In the genomic region with DNA sequence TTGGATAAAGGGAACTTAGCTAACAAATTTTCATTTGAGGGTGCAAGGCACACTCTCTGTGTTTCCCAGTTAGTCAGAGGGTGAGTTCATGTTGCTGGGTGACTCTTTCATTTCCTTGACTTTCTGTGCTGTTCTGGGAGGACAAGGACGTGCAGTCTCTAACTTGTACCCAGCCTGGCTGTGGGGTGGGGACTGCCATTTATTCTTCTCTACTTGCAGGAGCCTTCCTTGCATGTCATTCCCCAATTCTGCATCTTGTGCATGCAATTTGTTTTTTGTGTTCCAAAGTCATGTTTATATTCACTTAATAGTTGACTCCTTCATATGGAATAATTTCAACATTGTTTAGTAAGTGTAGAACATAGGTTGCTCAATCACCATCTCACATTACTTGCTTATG, we compare ENCODE assay signal across 25 mouse cellular contexts. TPM values are rescaled to one million over a fixed set of nuclear protein-coding genes. Genes with fewer than 3 reads are reported as not detected.
DNase-seq lines count a peak whose midpoint lies in the region; ATAC-seq lines count a peak whose summit lies in the region.
"Had no signal": no experiment of that assay in that cellular context is flagged by ENCODE, and none has a peak within 500 bp of the region (broad histone marks: within the 10 kb centered on the region; RNA-seq: fewer than 3 reads in every experiment).

No protein-coding gene starts in this region.

- no peak for ATAC-seq in limb, embryonic 15.5 days (ENCODE audit: insufficient number of reproducible peaks, low FRiP score, low TSS enrichment, low read depth)
- ATAC-seq: activated CD4-positive, CD25-positive, alpha-beta regulatory T cell, adult 4 months; CD4-positive, CD25-positive, alpha-beta regulatory T cell, adult 4 months; forebrain, embryonic 13.5 days; forebrain, embryonic 15.5 days; forebrain, postnatal 0 days; Patski had no signal

- no peak overlapping the region for H3K4me2 ChIP-seq in limb, embryonic 15.5 days
- H3K4me2 ChIP-seq: embryonic facial prominence, embryonic 12.5 days; forebrain, embryonic 13.5 days; forebrain, embryonic 15.5 days had no signal

- 46% methylated on average over 1 of the region's 1 CpGs for WGBS in limb, embryonic 15.5 days
- 66% methylated on average over 1 of the region's 1 CpGs for WGBS in limb, embryonic 10.5 days

- no peaks in the 10 kb centered on the region for H3K4me1 ChIP-seq in limb, embryonic 15.5 days
- H3K4me1 ChIP-seq in limb, embryonic 10.5 days = no peaks in the 10 kb centered on the region
- H3K4me1 ChIP-seq: embryonic facial prominence, embryonic 10.5 days; embryonic facial prominence, embryonic 12.5 days; forebrain, embryonic 13.5 days; forebrain, embryonic 15.5 days had no signal

- no peaks in the 10 kb centered on the region for H3K9me3 ChIP-seq in limb, embryonic 15.5 days
- H3K9me3 ChIP-seq in limb, embryonic 10.5 days (replicated peaks) = no peaks in the 10 kb centered on the region
- H3K9me3 ChIP-seq: embryonic facial prominence, embryonic 10.5 days; embryonic facial prominence, embryonic 12.5 days; forebrain, embryonic 13.5 days; forebrain, embryonic 15.5 days; G1E had no signal

- peak; percentile 34 to 83 for DNase-seq in adrenal gland, adult (ENCODE audit: inconsistent age in 2 of 2, low spot score in 1 of 2)
- DNase-seq in adrenal gland, postnatal 10 days = no peak
- DNase-seq in adrenal gland, postnatal 14 days = peak; percentile 8
- DNase-seq in adrenal gland, adult 8-10 months = no peak
- DNase-seq in limb, embryonic 10.5 days (ENCODE audit: low spot score) = no peak
- DNase-seq: B cell, adult 2 months; cerebellum, adult 11-12 months; cerebellum, adult 2 months; cerebellum, adult 9-10 months; cerebellum, postnatal 10 days; cerebellum, postnatal 25 days; forebrain, postnatal 0 days had no signal

- 0 out of 2 replicates have a peak overlapping the region, but pooled peaks have one; percentile 18 for H3K27ac ChIP-seq in limb, embryonic 15.5 days
- no peak overlapping the region for H3K27ac ChIP-seq in limb, embryonic 10.5 days
- H3K27ac ChIP-seq: embryonic facial prominence, embryonic 10.5 days; embryonic facial prominence, embryonic 12.5 days; forebrain, embryonic 13.5 days; forebrain, embryonic 15.5 days had no signal

- H3K27me3 ChIP-seq in limb, embryonic 15.5 days = no peaks in the 10 kb centered on the region
- H3K27me3 ChIP-seq in limb, embryonic 10.5 days (ENCODE audit: low read depth, poor library complexity, severe bottlenecking) = no peaks in the 10 kb centered on the region
- H3K27me3 ChIP-seq: embryonic facial prominence, embryonic 12.5 days; forebrain, embryonic 13.5 days; forebrain, embryonic 15.5 days; Patski had no signal

- no peaks in the 10 kb centered on the region for H3K36me3 ChIP-seq in limb, embryonic 15.5 days
- H3K36me3 ChIP-seq in limb, embryonic 10.5 days = no peaks in the 10 kb centered on the region
- H3K36me3 ChIP-seq: embryonic facial prominence, embryonic 10.5 days; embryonic facial prominence, embryonic 12.5 days; forebrain, embryonic 15.5 days; G1E had no signal

- no peak overlapping the region for H3K9ac ChIP-seq in limb, embryonic 15.5 days
- H3K9ac ChIP-seq: embryonic facial prominence, embryonic 12.5 days; forebrain, embryonic 13.5 days; forebrain, embryonic 15.5 days; forebrain, postnatal 0 days had no signal

- H3K4me3 ChIP-seq in limb, embryonic 15.5 days = no peak overlapping the region
- H3K4me3 ChIP-seq in limb, embryonic 10.5 days = no peak overlapping the region
- H3K4me3 ChIP-seq: embryonic facial prominence, embryonic 10.5 days; embryonic facial prominence, embryonic 12.5 days; forebrain, embryonic 13.5 days; forebrain, embryonic 15.5 days had no signal

RNA-seq across cellular contexts. Expression of a gene that starts 24.2 kb away (rescaled TPM):
- under 1 TPM in 1 of 2 experiments, not detected in 1; 0.36 TPM for total RNA-seq in adrenal gland, postnatal 10 days (2021)
- not detected in 2 replicates for total RNA-seq in adrenal gland, postnatal 14 days (2021)
- not detected for total RNA-seq in adrenal gland, adult 8-10 months (2022)
- not detected in 2 replicates for polyA plus RNA-seq in limb, embryonic 15.5 days (2015; fragmentation: Nextera tagmentation; extraction: Ambion mirVana)
- polyA plus RNA-seq in limb, embryonic 10.5 days (2016; fragmentation: Nextera tagmentation; extraction: Ambion mirVana) = not detected in 2 replicates
- total RNA-seq: CH12.LX; forebrain, postnatal 0 days; G1E had no signal
- polyA plus RNA-seq: activated CD4-positive, CD25-positive, alpha-beta regulatory T cell, adult 4 months; CD4-positive, CD25-positive, alpha-beta regulatory T cell, adult 4 months; cerebellum, adult 2 months; cortical plate, adult 2 months; embryonic facial prominence, embryonic 10.5 days; embryonic facial prominence, embryonic 12.5 days; embryonic facial prominence, embryonic 14.5 days; forebrain, embryonic 11.5 days; forebrain, embryonic 13.5 days; forebrain, embryonic 15.5 days; forebrain, postnatal 0 days; G1E; Patski had no signal

RNA-seq across cellular contexts. Expression of a gene that starts 33.9 kb away (rescaled TPM):
- total RNA-seq in adrenal gland, postnatal 10 days (2021) = not detected
- not detected in 2 replicates for total RNA-seq in adrenal gland, postnatal 14 days (2021)
- not detected for total RNA-seq in adrenal gland, adult 8-10 months (2022)
- polyA plus RNA-seq in limb, embryonic 15.5 days (2015; fragmentation: Nextera tagmentation; extraction: Ambion mirVana) = not detected in 2 replicates
- polyA plus RNA-seq in limb, embryonic 10.5 days (2016; fragmentation: Nextera tagmentation; extraction: Ambion mirVana) = not detected in 2 replicates
- total RNA-seq: CH12.LX; forebrain, postnatal 0 days; G1E had no signal
- polyA plus RNA-seq: activated CD4-positive, CD25-positive, alpha-beta regulatory T cell, adult 4 months; CD4-positive, CD25-positive, alpha-beta regulatory T cell, adult 4 months; cerebellum, adult 2 months; cortical plate, adult 2 months; embryonic facial prominence, embryonic 10.5 days; embryonic facial prominence, embryonic 12.5 days; embryonic facial prominence, embryonic 14.5 days; forebrain, embryonic 11.5 days; forebrain, embryonic 13.5 days; forebrain, embryonic 15.5 days; forebrain, postnatal 0 days; G1E; Patski had no signal

RNA-seq across cellular contexts. Expression of a gene that starts 36.0 kb away (rescaled TPM):
- total RNA-seq in adrenal gland, postnatal 10 days (2021) = under 1 TPM; 0.15 to 0.24 TPM
- total RNA-seq in adrenal gland, postnatal 14 days (2021) = 0.22 TPM in 1 of 2 replicates, not detected in the other
- under 1 TPM; 0.26 to 0.66 (median 0.48) TPM for total RNA-seq in adrenal gland, adult 8-10 months (2022)
- 15.1 and 16.6 TPM in 2 replicates for polyA plus RNA-seq in limb, embryonic 15.5 days (2015; fragmentation: Nextera tagmentation; extraction: Ambion mirVana)
- polyA plus RNA-seq in limb, embryonic 10.5 days (2016; fragmentation: Nextera tagmentation; extraction: Ambion mirVana) = not detected in 2 replicates
- total RNA-seq: CH12.LX had no signal
- polyA plus RNA-seq: activated CD4-positive, CD25-positive, alpha-beta regulatory T cell, adult 4 months; CD4-positive, CD25-positive, alpha-beta regulatory T cell, adult 4 months; cortical plate, adult 2 months; forebrain, embryonic 13.5 days; forebrain, embryonic 15.5 days; G1E; Patski had no signal

RNA-seq across cellular contexts. Expression of a gene that starts 56.9 kb away (rescaled TPM):
- not detected for total RNA-seq in adrenal gland, postnatal 10 days (2021)
- total RNA-seq in adrenal gland, postnatal 14 days (2021) = not detected in 2 replicates
- not detected for total RNA-seq in adrenal gland, adult 8-10 months (2022)
- not detected in 2 replicates for polyA plus RNA-seq in limb, embryonic 15.5 days (2015; fragmentation: Nextera tagmentation; extraction: Ambion mirVana)
- polyA plus RNA-seq in limb, embryonic 10.5 days (2016; fragmentation: Nextera tagmentation; extraction: Ambion mirVana) = not detected in 2 replicates
- total RNA-seq: CH12.LX; forebrain, postnatal 0 days had no signal
- polyA plus RNA-seq: activated CD4-positive, CD25-positive, alpha-beta regulatory T cell, adult 4 months; CD4-positive, CD25-positive, alpha-beta regulatory T cell, adult 4 months; cerebellum, adult 2 months; cortical plate, adult 2 months; embryonic facial prominence, embryonic 10.5 days; embryonic facial prominence, embryonic 12.5 days; embryonic facial prominence, embryonic 14.5 days; forebrain, embryonic 11.5 days; forebrain, embryonic 13.5 days; forebrain, embryonic 15.5 days; forebrain, postnatal 0 days; G1E; Patski had no signal

Comparison
In these comparisons a context has a peak if more than half of its experiments do, and no peak if none do; other contexts are left out.
1. DNase-seq: peak in adrenal gland, adult (2 of 2) and adrenal gland, postnatal 14 days (single experiment); none in adrenal gland, postnatal 10 days (single experiment), adrenal gland, adult 8-10 months (single experiment) and limb, embryonic 10.5 days (single experiment).